Mouse (Mus musculus): Measurements from ENCODE around the gene Hcrt. TPM values are rescaled to one million over a fixed set of nuclear protein-coding genes. Genes with fewer than 3 reads are reported as not detected.

The Hcrt gene
- total RNA-seq (2021): not detected

DNA sequence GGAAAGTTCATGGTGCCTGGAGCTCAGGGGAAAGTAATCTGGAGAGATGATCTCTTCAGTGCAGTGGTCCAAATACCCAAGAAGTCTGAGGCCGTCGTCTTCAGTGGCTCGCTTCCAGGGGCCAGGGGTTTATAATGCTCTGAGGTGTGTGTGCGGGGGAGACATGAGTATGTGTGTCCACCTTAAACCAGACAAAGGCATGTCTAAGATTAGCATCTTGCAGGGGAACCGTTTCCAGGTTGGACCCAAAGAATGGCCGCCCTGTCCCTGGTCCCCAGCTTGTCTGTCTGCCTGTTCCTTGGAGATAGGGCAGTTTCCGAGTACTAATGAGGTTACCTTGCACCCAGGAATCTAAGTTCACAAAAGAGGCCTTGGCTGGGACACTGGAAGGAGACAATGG lies at the start of gene Hcrt:
Hcrt (minus strand) TSS at position 101 of the 400 bp plus-strand sequence.
- no peak for DNase-seq

DNA sequence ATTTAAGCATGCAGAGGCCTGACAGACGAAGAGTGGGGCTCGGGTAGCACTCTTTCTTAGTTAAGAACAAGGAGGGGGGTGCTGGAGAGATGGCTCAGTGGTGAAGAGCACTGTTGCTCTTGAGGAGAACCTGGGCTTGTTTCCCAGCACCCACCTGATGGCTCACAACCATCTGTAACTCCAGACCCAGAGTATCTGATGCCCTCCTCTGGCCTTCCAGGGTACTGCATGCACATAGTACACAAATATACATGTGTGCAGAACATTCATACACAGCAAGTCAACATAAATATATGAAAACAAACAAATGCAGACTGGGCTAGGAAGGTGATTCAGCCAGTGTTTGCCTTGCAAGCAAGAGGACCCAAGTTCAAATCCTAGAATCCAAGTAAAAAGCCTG lies 48.4 kb upstream of the Hcrt start:
- DNase-seq: no peak

DNA sequence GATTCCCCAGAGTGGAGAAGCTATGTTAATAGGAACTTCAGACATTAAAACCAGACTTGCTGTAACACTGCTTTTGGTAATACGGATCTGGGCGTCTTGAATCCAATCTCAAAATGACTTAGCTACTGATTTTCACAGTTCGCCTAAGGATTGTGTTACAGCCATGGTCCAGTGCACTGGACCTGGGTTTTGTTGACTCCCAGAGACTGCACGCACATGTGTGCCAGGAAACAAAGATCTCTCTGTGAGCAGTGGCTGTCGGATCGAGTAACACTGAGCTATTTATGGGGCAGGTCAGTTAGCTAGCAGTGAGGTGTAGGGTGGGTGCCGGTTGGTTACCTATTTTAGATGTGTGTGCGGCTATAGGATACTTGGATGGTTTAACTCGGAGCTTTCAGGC lies 47.8 kb upstream of the Hcrt start:
- DNase-seq: no peak

DNA sequence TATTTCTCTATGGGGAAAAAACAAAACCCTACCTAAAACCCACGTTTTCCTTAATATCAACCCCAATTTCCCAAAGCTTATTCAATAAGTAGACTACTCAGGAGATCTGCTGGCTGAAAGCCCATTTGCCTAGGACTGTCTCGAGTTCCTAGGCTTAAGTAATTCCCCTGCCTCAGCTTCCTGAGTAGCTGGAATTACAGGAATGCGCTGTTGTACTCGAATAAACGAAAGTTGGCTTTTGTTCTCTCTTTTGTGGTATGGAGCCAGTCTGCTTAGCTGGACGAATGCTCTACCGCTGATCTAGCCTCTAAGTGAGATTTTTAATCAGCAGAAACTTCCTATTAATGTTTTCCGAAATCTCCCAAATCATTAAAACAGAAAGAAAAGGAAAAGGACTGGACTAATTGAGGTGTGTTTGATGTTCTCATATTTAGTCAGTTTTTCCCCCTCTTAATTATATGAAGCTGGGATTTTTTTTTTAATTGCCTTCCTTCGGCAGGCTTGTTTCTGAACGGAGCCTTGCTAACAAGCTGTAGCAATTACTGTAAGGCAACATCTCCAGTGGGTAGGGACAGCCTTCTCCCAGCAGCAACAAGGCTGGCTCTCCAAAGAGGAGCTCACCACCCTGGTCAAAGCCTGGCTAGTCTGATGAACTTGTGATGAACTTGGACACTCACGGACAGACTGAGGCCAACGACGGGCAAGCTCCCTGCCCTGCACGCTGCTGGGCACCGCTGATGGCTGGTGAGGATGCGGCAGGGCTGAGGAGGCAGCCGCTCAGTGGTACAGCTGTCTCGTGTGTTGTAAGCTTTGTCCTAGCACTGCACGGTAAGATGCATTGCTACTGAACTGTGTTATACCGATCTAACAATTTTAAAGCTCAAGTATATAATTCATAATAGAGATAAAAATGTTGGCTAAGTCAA lies 43.9 kb upstream of the Hcrt start:
- DNase-seq: no peak

DNA sequence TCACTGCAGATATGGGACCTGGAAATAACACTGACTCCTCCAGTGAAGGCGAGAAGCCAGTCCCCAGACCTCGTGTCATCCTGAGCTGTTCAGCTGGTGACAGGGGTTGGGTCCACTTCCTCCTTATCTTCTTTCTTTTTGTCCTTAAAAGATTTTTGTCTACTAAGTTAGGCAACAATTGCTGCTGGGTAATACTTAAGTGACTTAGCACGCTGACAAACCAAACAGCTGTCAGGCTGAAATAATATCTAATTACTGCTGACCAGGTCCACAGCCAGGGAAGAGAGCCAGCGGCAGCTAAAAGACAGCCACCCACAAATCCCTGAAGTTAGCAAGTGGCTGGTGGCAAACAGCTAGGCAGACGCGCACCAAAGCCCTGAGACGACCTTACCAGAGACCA lies 42.8 kb upstream of the Hcrt start:
- DNase-seq: no peak

DNA sequence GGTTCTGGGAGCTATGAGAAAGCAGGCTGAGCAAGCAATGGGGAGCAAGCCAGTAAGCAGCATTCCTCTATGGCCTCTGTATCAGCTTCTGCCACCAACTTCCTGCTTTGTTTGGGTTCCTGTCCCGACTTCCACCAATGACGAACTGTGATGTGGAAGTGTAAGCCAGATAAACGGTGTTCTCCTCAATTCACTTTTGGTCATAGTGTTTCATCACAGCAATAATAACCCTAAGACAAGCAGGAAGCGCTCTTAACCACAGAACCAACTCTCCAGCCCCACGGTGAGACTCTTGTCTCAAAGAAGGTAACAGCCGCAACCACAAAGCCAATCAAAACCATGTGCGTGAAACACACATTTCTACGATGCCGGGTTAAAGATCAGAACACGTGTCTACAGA lies 41.7 kb upstream of the Hcrt start:
- DNase-seq: no peak

DNA sequence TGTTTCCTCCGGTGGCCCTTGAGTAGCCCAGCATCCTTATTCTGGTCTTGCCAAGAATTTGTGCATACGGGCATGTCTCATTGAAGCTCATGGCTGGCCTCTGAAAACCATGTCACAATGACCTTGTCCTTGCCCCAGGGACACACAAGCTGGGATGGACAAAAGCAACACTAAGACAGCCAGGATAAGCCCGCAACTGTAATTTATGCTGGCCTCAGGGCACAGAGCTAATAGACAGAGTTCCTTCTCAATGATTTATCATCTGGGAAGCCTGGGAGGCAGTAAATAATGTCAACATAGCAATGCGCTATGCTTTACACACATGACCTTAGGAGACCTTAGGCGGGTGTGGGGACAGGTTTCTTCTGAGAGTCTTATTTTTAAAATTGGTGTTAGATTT lies 36.7 kb upstream of the Hcrt start:
- DNase-seq: no peak

DNA sequence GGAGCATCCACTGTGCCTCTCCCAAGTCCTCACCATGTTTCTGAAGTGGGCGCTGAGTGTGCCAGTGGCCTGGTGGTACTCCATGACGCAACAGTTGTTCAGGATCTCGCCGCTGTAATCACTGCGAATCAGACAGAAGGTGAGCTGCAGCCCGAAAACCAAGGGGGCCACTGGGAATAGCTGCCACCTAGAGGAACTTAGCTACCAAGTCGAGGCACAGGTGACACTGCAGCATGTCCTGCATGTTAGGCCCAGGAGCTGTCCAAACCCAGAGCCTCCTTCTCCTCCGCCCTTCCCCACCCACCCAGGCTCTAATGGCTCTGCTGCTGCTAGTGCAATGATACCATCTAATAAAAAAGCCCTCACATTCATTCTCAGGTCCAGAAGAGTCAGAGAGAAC lies 33.9 kb upstream of the Hcrt start:
- no peak for DNase-seq

DNA sequence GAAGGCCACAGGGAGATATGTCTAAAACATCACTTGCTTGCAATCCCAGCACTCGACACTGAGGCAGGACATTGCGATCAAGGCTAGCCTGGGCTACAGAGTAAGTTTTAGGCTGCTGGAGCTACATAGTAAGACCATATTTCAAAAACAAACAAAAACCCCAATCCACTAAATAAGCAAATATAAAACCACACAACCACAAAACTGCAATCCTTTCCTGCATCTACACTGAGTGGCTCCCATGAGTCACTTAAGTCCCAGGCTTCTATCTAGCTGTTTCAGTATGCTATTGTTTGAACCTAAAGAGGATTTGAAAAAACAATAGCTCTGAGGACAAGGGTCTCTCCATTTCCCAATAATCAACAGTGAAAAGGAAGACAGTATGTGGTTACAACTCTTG lies 32.7 kb upstream of the Hcrt start:
- DNase-seq: no peak

DNA sequence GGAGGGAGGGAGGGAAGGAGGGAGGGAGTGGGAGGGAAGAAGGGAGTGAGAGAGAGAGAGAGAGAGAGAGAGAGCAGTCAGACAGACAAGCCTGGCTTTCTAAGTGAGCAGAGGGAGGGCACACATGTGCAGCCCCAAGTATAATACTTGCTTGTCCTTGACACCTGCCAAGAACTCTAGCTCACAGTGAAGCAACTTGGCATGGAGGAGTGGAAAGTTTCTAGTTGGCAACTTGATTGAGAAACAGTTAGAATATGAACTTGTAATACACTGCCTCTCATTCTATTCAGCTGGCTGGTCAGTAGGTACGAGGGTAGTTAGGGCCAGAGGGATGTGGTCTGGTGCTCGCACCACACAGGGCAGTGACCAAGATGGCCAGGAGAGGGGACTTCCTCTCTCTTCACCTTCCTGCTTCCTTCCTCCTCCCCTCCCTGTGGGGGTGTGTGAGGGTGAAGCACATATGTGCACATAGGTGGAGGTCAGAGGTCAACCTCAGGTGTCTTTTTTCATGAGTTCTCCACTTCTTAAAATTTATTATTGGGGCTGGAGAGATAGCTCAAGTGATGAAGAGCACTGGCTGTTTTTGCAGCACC lies 28.8 kb upstream of the Hcrt start:
- DNase-seq: peak; percentile 41

DNA sequence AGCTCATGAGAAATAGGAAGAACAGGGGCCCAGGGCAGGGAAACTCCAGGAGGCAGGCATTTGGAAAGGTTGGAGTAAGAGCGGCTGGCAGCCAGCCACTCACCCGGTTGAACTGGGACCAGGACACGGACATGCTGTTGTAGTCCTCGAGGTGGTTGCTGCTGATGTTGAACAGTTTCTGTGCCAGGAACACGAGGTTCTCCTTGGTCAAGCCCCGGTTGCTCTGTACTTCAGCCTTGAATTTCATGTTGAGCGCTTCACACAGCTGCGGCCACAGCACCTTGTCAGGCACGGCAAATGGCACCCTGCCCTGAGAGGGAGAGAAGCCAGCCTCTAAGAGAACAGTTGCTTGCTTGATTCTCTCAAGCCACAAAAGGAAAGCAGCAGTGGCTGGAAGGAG lies 27.9 kb upstream of the Hcrt start:
- peak; percentile 70 for DNase-seq

DNA sequence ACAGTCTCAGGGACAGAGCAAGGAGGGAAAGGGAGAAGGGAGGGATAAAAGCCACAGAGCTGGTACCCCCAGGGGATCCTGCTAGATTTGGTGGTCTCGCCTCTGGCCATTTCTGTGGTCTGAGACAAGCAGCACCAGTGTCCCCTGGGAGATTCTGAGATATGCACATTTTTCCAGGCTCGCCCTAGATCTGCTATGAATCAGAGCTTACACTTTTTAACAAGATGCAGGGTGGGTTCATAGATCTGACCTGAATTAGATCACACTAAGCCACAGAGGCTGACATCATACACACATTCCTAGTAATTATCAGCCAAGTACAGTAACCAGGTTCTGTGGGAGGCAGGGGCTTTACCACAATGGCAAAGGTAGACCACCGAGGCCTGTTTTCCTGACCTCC lies 27.0 kb upstream of the Hcrt start:
- DNase-seq: no peak

DNA sequence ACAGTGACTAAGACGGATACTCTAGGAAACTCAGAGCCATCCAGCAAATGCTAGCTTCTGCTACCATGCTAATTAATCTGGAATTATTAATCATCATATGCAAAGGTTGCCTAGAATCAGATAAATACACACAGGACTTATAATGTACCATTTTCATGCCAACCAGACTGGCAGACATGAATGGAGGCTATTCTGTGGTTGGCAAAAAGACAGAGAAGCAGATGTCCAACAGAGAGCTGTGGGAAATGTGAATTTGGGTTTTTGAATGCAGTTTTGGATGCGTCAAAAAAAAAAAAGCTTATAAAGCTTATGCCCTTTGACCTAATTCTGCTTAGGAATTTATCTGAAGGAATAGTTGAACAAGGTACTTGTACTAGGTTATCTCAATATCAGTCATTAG lies 23.0 kb upstream of the Hcrt start:
- no peak for DNase-seq

DNA sequence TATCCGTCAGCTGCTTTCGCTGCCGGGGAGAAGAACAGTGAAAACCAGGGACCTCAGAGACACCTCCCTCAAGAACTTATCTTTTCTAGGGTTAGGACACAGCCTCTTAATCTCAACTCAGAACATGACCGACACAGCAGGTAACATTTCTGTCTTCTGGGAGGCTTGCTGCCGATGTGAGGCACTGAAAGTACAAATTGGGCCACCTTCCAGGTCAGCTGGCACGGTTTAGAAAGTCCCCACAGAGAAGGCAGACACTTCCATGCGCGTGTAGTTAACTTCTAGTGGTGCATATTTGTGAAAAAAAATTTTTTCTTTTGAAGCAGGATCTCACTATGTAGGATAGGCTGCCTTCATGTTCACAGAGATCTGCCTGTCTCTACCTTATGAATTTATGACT lies 21.6 kb upstream of the Hcrt start:
- DNase-seq: no peak

DNA sequence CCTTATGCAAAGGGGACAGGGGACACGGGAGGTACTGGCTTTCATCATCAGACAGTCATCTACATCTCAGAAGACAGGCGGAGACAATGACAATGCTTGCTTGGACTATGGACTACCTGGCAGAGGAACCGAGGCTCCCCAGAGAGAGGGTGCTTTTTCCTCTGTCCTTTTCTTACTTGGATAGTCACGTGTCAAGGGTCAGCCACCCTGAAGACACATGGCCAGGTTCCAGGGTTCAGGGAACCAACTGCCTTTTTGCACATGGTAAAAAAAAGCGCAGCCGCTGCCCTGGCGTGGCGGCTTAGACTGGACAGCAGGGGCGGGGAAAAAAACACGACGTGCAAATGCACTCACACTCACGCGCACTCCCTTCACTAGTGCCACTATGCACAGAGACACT lies 19.8 kb upstream of the Hcrt start:
- DNase-seq: no peak

DNA sequence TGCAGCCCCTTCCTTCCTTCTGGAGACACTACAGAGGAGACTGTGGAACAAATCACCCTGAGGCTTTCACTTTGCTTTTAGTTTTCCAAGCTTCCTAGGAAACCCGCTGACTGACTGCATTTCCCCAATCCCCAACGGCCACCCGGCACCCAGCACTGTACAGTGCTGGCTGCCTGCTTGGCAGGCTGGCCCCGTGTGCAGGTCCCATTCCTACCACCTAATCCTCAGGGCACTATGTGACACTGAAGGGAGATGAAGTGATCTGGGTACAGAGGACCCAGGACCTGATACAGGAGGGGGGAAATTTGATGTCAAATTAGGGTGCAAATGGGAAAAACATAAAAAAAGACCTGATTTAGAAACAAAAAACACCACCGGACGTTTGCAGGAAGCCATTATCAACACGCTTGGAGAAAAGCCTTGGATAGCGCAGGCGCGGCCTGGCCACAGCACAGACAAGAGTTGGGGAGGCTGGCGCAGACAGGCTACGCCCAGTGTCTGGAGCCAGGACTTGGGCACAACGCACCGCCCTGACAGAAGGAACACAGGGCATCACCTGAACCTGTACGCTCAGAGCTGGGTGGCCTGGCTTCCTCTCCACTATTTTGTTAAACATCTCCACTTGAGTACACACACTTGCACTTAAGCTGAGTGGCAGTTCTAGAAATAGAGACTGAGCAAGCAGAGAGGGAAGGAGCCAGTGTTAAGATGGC lies 19.2 kb upstream of the Hcrt start:
- DNase-seq: no peak

DNA sequence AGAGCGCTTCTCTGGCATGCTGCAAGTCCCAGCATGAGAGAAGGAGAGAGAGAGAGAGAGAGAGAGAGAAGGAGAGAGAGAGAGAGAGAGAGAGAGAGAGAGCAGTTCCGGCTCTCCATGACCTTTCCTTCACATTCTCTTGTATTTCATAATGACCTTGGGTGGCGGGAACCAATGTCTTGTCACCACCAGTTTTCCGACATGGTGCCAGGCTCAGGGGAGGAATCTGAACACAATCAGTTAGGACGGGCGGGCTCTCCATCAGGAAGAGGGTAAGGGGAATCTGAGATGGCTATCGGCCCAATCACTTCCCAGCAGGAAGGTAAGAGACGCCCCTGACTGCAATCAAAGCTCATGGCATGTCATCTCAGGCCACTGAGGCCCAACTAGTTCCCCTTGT lies 17.5 kb upstream of the Hcrt start:
- no peak for DNase-seq

DNA sequence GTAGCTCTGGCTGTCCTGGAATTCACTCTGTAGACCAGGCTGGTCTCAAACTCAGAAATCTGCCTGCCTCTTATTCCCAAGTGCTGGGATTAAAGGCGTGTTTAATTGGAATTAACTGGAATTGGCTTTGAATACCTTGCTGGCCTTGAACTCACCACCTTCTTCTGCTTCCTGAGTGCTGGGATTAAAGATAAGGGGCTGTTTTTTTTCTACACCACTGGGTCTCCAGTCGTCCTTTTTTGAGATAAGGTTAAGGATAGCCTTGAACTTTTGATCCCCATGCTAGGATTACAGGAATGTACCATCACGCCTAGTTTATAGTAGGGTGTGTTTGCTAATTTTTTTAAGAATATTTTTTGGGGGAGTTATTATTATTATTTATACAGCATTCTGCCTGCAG lies 15.3 kb upstream of the Hcrt start:
- no peak for DNase-seq

DNA sequence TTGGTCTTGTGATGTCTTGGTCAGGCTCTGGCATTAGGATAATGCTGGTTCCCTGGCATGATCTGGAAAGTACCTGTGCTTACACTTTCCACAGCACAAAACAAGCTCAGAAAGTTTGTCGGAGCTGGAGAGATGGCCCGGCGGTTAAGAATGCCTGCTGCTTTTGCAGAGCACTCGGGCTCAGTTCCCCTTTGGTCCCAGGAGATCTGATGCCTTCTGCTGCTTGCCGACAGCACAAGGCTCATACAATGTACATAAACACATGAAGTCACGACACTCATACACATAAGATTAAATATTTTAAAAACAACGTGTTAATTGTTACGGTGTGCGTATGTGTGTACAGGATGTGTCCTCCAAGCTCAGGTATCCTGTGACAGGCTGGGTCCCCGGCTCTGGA lies 13.2 kb upstream of the Hcrt start:
- no peak for DNase-seq

DNA sequence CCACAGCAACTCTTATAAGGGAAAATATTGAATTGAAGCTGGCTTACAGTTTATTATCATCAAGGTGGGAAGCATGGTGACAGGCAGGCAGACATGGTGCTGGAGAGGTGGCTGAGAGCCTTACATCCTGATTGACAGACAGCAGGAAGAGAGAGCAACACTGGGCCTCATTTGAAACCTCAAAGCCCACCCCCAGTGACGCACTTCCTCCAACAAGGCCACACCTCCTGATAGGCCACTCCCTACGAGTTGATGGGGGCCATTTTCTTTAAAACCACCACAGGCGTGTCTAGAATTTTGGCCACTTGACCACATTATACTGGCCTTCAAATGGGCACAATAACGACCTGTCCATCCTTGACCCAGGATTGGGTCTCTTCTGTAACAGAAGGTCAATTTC lies 11.5 kb upstream of the Hcrt start:
- DNase-seq: no peak

DNA sequence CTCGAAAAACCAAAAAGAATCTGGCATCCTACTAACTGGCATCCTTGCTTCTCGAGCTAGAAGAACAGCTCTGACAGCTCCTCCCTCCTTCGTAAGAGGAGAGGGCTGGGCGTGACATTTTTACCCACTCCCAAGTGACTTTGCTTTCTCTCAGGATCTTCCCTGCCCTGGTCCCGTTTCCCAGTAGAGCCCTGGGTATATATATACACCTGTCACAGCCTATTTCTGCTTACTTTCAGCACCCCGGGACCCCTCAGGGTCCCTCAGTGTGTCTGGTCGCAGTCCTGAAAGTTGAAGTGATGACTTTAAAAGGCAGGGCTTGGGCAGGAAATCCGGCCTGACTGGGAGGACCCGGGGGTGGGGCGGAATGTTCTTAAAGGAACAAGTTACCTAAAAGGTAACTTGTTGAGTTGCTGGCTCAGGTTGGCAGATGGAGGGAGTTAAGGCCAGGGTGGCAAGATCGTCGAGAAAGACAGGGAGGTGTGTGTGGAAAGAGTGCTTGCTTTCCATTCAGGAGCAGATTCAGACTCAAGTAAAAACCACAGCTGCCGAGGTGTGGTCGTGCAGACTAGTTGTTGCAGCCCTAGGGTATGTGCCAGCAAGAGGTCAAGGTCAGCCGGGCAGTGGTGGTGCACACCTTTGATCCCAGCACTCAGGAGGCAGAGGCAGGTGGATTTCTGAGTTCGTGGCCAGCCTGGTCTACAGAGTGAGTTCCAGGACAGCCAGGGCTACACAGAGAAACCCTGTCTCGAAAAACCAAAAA lies 8.1 kb upstream of the Hcrt start, which contains the start of gene Ghdc:
Ghdc (minus strand) TSS at position 312 of the 763 bp plus-strand sequence.
- peak; percentile 82 for DNase-seq

DNA sequence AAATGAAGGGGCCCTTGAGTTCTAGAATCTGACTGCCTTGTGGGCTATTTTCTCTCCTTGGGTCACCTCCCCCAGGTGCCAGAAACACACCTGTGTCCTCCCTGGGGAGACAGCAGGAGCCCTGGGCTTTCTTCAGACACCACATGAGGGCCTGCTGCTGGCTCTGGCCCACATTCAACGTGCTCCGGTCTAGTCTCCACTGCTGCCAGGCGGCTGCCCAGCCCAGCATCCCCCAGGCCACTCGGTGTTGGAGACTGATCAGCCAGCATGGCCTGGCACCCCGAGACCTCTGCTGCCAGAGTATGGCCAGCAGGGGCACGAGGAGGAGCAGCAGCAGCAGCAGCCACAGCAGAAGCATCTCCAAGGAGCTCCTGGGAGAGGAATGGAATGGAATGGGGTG lies 7.2 kb upstream of the Hcrt start:
- no peak for DNase-seq

DNA sequence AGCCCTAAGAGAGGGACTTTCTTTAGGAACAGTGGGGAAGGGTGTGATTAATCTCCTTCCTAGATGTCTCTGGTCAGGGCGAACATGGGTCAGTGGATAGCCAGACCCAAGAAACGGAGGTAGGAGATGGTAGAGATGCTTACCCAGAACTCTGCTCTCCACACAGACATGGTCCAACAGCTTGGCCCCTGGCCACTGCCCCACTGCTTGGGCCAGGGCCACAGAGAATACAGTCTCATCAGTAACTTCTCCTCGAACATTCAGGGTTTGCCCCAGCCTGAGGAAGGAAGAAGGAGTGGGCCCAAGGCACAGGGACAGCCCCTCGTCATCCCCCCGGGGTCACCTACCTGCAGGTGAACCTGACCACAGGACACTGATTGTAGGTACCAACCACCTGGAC lies 5.1 kb upstream of the Hcrt start:
- no peak for DNase-seq
